Mouse (Mus musculus) spleen, adult 2 months (tissue): ENCODE measurements around the gene Msl1.

Experiments
- CTCF ChIP-seq: fragments of 200-500 bp; IDR thresholded peaks from 2 replicates; pipeline ENCODE4 v1.5.1; 2011; ENCODE audit warnings: mild to moderate bottlenecking, inconsistent platforms; ENCODE audit not compliant: insufficient read depth, insufficient read length, insufficient replicate concordance; ENCODE audit errors: extremely low read depth
- POLR2A ChIP-seq: fragments of 200-500 bp; IDR thresholded peaks from 2 replicates; pipeline ENCODE4 v1.6.1; 2011; ENCODE audit warnings: low read depth, low read length, inconsistent platforms

- TF ChIP-seq CTCF (no peak), POLR2A (no peak)
Measured at GRCm38 (mm10) chr11:98763502-98763861, 31.8 kb upstream of the Msl1 start.
